Comparison of ENCODE assay signal across 8 mouse cellular contexts in the genomic region with DNA sequence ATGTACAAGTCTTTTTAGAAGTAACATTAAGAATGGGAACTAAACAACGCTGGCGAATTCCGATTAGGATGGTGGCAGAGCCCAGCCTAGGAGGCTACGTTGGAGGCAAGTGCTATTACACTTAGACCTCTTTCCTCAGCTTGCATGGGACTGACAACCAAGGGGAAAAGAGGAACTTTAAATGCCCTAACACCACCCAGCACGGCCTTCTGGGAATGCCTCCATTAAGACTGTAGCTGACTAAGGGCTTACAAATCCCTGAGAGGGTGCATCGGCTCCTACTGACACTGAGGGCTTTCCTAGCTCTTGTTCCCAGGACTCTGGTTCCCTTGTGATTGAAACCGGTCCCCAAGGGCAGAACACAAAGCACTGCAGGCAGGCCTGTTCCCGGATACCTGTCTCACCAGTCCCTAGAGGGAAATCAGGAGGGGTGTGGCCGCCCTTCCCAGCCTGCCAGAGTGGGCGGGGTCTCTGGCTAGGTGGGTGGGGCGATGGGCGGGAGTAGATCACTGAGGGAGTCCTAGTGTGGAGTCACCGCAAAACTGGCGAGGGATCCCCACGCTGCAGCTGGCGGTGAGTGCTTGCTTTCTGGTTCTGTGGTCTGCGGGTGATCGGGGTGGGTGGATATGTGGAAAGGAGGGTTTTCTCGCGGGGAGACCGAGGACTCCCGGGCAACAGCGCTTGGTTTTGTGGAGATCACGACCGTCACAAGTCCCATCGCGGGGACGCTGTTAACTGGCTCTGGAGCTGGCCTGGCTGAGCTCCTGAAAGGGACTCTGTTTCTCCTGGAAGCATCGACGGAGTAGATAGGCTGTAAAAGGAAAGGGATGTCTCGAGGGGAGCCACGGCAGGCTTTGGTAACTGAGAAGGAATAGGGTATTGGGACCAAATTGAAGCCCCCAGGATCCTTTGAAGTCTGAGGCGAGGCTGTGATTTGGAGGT. TPM values are rescaled to one million over a fixed set of nuclear protein-coding genes. Genes with fewer than 3 reads are reported as not detected.
DNase-seq lines count a peak whose midpoint lies in the region; ATAC-seq lines count a peak whose summit lies in the region.

TSS of gene Nod2 (plus strand) at position 479 of the 942 bp plus-strand sequence.

- peak within 1 kb of the TSS; percentile 38 for H3K9ac ChIP-seq in forebrain, embryonic 14.5 days (ENCODE audit: low read length)

- intact Hi-C loops in heart, postnatal 36 days (cut with DNase I) = no loop called here

- ATAC-seq in forebrain, embryonic 14.5 days = peak; percentile 73
- peak; percentile 88 for ATAC-seq in megakaryocyte progenitor cell, adult 5-6 weeks (replicated peaks; ENCODE audit: poor library complexity)

- H3K4me1 ChIP-seq in forebrain, embryonic 14.5 days (ENCODE audit: control insufficient read depth, insufficient read depth, low read length) = no peaks in the 10 kb centered on the region

- H3K4me2 ChIP-seq in forebrain, embryonic 14.5 days (ENCODE audit: low read length) = peak within 1 kb of the TSS; percentile 58

- no peak within 1 kb of the TSS for H3K27ac ChIP-seq in forebrain, embryonic 14.5 days (ENCODE audit: low read depth, low read length)

- no peaks in the 10 kb centered on the region for H3K9me3 ChIP-seq in forebrain, embryonic 14.5 days (replicated peaks; ENCODE audit: control insufficient read depth, low read length)

- DNase-seq in NIH3T3 (ENCODE audit: low read depth) (peak; percentile 57), MN1 (ENCODE audit: low spot score) (no peak)
- peak; percentile 49 for DNase-seq in c-Kit-positive CD71-positive TER-119-positive erythroid progenitor cells, embryonic 14.5 days (ENCODE audit: low spot score)
- peak; percentile 66 for DNase-seq in forebrain, embryonic 14.5 days (ENCODE audit: low spot score)
- DNase-seq in heart, postnatal 36 days = peak; percentile 86 to 90
- peak; percentile 86 for DNase-seq in large intestine, adult 2 months (ENCODE audit: low read depth, low spot score)
- DNase-seq in skeletal muscle tissue, adult 2 months (ENCODE audit: low read depth, low spot score) = peak; percentile 52

- WGBS in forebrain, embryonic 14.5 days = 9% methylated on average over 33 of the region's 33 CpGs
- WGBS in large intestine, adult 2 months = 9% methylated on average over 33 of the region's 33 CpGs

- 0 out of 2 replicates have a peak, but pooled peaks cover 4% of the 10 kb centered on the region for H3K27me3 ChIP-seq in forebrain, embryonic 14.5 days (replicated peaks; ENCODE audit: control insufficient read depth, insufficient read depth, low read length)

- no peaks in the 10 kb centered on the region for H3K36me3 ChIP-seq in forebrain, embryonic 14.5 days (ENCODE audit: control insufficient read depth, insufficient read depth, low read length)

- peak within 1 kb of the TSS; percentile 24 for H3K4me3 ChIP-seq in forebrain, embryonic 14.5 days (ENCODE audit: low read depth, low read length)

RNA-seq across cellular contexts. Expression of gene Nod2, which starts in this region (rescaled TPM):
- 0.09 and 0.11 TPM in 2 replicates for polyA plus RNA-seq in forebrain, embryonic 14.5 days (2014; fragmentation: Nextera tagmentation; extraction: Ambion mirVana)
- 1 to 10 TPM; 1.1 to 1.4 TPM for total RNA-seq in heart, postnatal 36 days (2021)
- 1.2 and 1.7 TPM in 2 replicates for polyA plus RNA-seq in large intestine, adult 2 months (2012; rRNA removed)
- total RNA-seq in megakaryocyte progenitor cell, adult 5-6 weeks (2015) = 0.05 and 0.52 TPM in 2 replicates
- total RNA-seq in megakaryocyte progenitor cell, adult 5-6 weeks (2017) = 0.17 and 0.34 TPM in 2 replicates

Comparison
In these comparisons a context has a peak if more than half of its experiments do, and no peak if none do; other contexts are left out.
1. Peak in DNase-seq, ATAC-seq, H3K4me3 ChIP-seq, H3K9ac ChIP-seq and H3K4me2 ChIP-seq in forebrain, embryonic 14.5 days; RNA of the gene not detected or under 1 TPM.
2. Peak in ATAC-seq in megakaryocyte progenitor cell, adult 5-6 weeks; RNA of the gene not detected or under 1 TPM.